Mouse (Mus musculus) CH12.LX (cell line): ENCODE results near the gene Rgs19. TPM values are rescaled to one million over a fixed set of nuclear protein-coding genes. Genes with fewer than 3 reads are reported as not detected.

Source experiments
- DNase-seq: peaks from one replicate; pipeline ENCODE4 v3.0.0-alpha.2; 2013; ENCODE audit errors: extremely low read depth
- H3K27ac ChIP-seq: 2 replicates; pipeline ENCODE4 v1.5.1; 2012; ENCODE audit warnings: low read depth, mild to moderate bottlenecking, control low read depth, moderate library complexity; ENCODE audit not compliant: insufficient read depth
- H3K27me3 ChIP-seq: replicated peaks from 2 replicates; pipeline ENCODE3; 2012; ENCODE audit warnings: inconsistent platforms
- H3K36me3 ChIP-seq, 2 experiments: replicated peaks in 1 of 2; 2 replicates each; pipeline versions ENCODE3 to v1.6.1; 2012; ENCODE audit warnings: inconsistent platforms in 1 of 2, low read length in 1 of 2, mild to moderate bottlenecking in 1 of 2, mixed read lengths in 1 of 2, moderate library complexity in 1 of 2; ENCODE audit not compliant: control insufficient read depth in 1 of 2, insufficient read depth in 1 of 2
- H3K4me1 ChIP-seq, 2 experiments: 2 replicates each; pipeline ENCODE4 v1.6.1; 2012; ENCODE audit warnings: inconsistent platforms in 1 of 2, moderate library complexity in 1 of 2; ENCODE audit not compliant: insufficient read depth in 2 of 2, control insufficient read depth in 1 of 2
- H3K4me2 ChIP-seq: 2 replicates; pipeline ENCODE4 v1.6.1; 2012; ENCODE audit warnings: low read depth, mild to moderate bottlenecking, control low read depth; ENCODE audit not compliant: poor library complexity, insufficient read depth, severe bottlenecking
- H3K4me3 ChIP-seq, 3 experiments: fragments of 150-350 bp in 1 of 3; sonication (generic) in 1 of 3; replicated peaks in 1 of 3; 2 replicates each; pipeline versions ENCODE3 to v1.5.1; 2011 to 2012; ENCODE audit warnings: low read depth in 2 of 3, low read length in 2 of 3, mild to moderate bottlenecking in 2 of 3, moderate library complexity in 2 of 3, control low read depth in 1 of 3, improper control_type of control experiment in 1 of 3, inconsistent platforms in 1 of 3, mixed read lengths in 1 of 3; ENCODE audit not compliant: poor library complexity in 1 of 3
- H3K79me2 ChIP-seq: replicated peaks from 2 replicates; pipeline ENCODE4 v1.6.1; 2012; ENCODE audit warnings: mild to moderate bottlenecking, moderate library complexity; ENCODE audit not compliant: control insufficient read depth, poor library complexity, insufficient read depth, severe bottlenecking; ENCODE audit errors: extremely low read depth
- H3K9ac ChIP-seq: 2 replicates; pipeline ENCODE4 v1.6.1; 2012; ENCODE audit warnings: low read depth, mild to moderate bottlenecking, control low read depth, moderate library complexity; ENCODE audit not compliant: insufficient read depth
- H3K9me3 ChIP-seq: replicated peaks from 2 replicates; pipeline ENCODE3; 2012; ENCODE audit warnings: low read length, inconsistent platforms, mixed read lengths
- BHLHE40 ChIP-seq: IDR thresholded peaks from 2 replicates; pipeline ENCODE4 v1.6.1; 2011; ENCODE audit warnings: mild to moderate bottlenecking, low read depth, low read length, improper control_type of control experiment
- CHD1 ChIP-seq: IDR thresholded peaks from 2 replicates; pipeline ENCODE4 v1.6.1; 2012; ENCODE audit warnings: low read depth, low read length, improper control_type of control experiment, inconsistent platforms
- CHD2 ChIP-seq: IDR thresholded peaks from 2 replicates; pipeline ENCODE4 v1.6.1; 2011; ENCODE audit warnings: low read length, improper control_type of control experiment
- CTCF ChIP-seq, 2 experiments: IDR thresholded peaks in 1 of 2; conservative IDR thresholded peaks in 1 of 2; 2 replicates each; pipeline ENCODE4 v1.5.1; 2011 to 2012; ENCODE audit warnings: low read depth in 2 of 2, low read length in 2 of 2, improper control_type of control experiment in 1 of 2, inconsistent platforms in 1 of 2, mild to moderate bottlenecking in 1 of 2, moderate library complexity in 1 of 2
- E2F4 ChIP-seq: IDR thresholded peaks from 2 replicates; pipeline ENCODE4 v1.6.1; 2011; ENCODE audit warnings: low read depth, low read length, improper control_type of control experiment; ENCODE audit not compliant: insufficient replicate concordance
- ELF1 ChIP-seq: IDR thresholded peaks from 2 replicates; pipeline ENCODE4 v1.6.1; 2014; ENCODE audit warnings: low read depth, mild to moderate bottlenecking, inconsistent platforms, low read length, improper control_type of control experiment
- EP300 ChIP-seq: IDR thresholded peaks from 2 replicates; pipeline ENCODE4 v1.6.1; 2011; ENCODE audit warnings: low read length, improper control_type of control experiment
- ETS1 ChIP-seq: conservative IDR thresholded peaks from 2 replicates; pipeline ENCODE4 v1.6.1; 2012; ENCODE audit warnings: low read depth, mild to moderate bottlenecking, inconsistent platforms, low read length, improper control_type of control experiment, moderate library complexity
- GABPA ChIP-seq: IDR thresholded peaks from 2 replicates; pipeline ENCODE4 v1.6.1; 2012; ENCODE audit warnings: low read depth, low read length, improper control_type of control experiment, inconsistent platforms; ENCODE audit not compliant: insufficient replicate concordance
- HCFC1 ChIP-seq: IDR thresholded peaks from 2 replicates; pipeline ENCODE4 v1.6.1; 2012; ENCODE audit warnings: low read depth, mild to moderate bottlenecking, inconsistent platforms, low read length, improper control_type of control experiment
- IRF4 ChIP-seq: IDR thresholded peaks from 2 replicates; pipeline ENCODE4 v1.6.1; 2014; ENCODE audit warnings: low read depth, mild to moderate bottlenecking, inconsistent platforms, low read length, improper control_type of control experiment
- JUN ChIP-seq: IDR thresholded peaks from 2 replicates; pipeline ENCODE4 v1.6.1; 2011; ENCODE audit warnings: low read depth, mild to moderate bottlenecking, low read length, improper control_type of control experiment, moderate library complexity; ENCODE audit not compliant: insufficient read depth
- JUND ChIP-seq: conservative IDR thresholded peaks from 2 replicates; pipeline ENCODE4 v1.6.1; 2011; ENCODE audit warnings: low read depth, low read length, improper control_type of control experiment
- KAT2A ChIP-seq: IDR thresholded peaks from 2 replicates; pipeline ENCODE4 v1.6.1; 2012; ENCODE audit warnings: low read length, improper control_type of control experiment, inconsistent platforms; ENCODE audit not compliant: insufficient replicate concordance
- MAFK ChIP-seq: IDR thresholded peaks from 2 replicates; pipeline ENCODE4 v1.6.1; 2011; ENCODE audit warnings: low read length, improper control_type of control experiment; ENCODE audit not compliant: insufficient replicate concordance
- MAX ChIP-seq: IDR thresholded peaks from 2 replicates; pipeline ENCODE4 v1.6.1; 2011; ENCODE audit warnings: low read length, improper control_type of control experiment
- MAZ ChIP-seq: IDR thresholded peaks from 2 replicates; pipeline ENCODE4 v1.6.1; 2012; ENCODE audit warnings: low read depth, mild to moderate bottlenecking, inconsistent platforms, low read length, improper control_type of control experiment, moderate library complexity
- MEF2A ChIP-seq: IDR thresholded peaks from 2 replicates; pipeline ENCODE4 v1.6.1; 2014; ENCODE audit warnings: low read depth, mild to moderate bottlenecking, inconsistent platforms, low read length, improper control_type of control experiment, borderline replicate concordance
- MXI1 ChIP-seq: IDR thresholded peaks from 2 replicates; pipeline ENCODE4 v1.6.1; 2011; ENCODE audit warnings: mild to moderate bottlenecking, low read depth, low read length, improper control_type of control experiment
- MYC ChIP-seq: IDR thresholded peaks from 2 replicates; pipeline ENCODE4 v1.6.1; 2011; ENCODE audit warnings: low read depth, mild to moderate bottlenecking, improper control_type of control experiment, low read length
- NELFE ChIP-seq: IDR thresholded peaks from 2 replicates; pipeline ENCODE4 v1.6.1; 2011; ENCODE audit warnings: low read depth, low read length, improper control_type of control experiment
- NRF1 ChIP-seq: IDR thresholded peaks from 2 replicates; pipeline ENCODE4 v1.6.1; 2014; ENCODE audit warnings: low read depth, mild to moderate bottlenecking, inconsistent platforms, low read length, improper control_type of control experiment, moderate library complexity
- PAX5 ChIP-seq: IDR thresholded peaks from 2 replicates; pipeline ENCODE4 v1.6.1; 2012; ENCODE audit warnings: low read length, inconsistent platforms, mixed read lengths
- POLR2A ChIP-seq: IDR thresholded peaks from 2 replicates; pipeline ENCODE4 v1.6.1; 2011; ENCODE audit warnings: low read depth, mild to moderate bottlenecking, improper control_type of control experiment, low read length
- POLR2AphosphoS2 ChIP-seq: IDR thresholded peaks from 2 replicates; pipeline ENCODE4 v1.6.1; 2011; ENCODE audit warnings: low read depth, low read length, improper control_type of control experiment
- RAD21 ChIP-seq: IDR thresholded peaks from 2 replicates; pipeline ENCODE4 v1.6.1; 2011; ENCODE audit warnings: low read depth, mild to moderate bottlenecking, low read length, improper control_type of control experiment, moderate library complexity
- RCOR1 ChIP-seq: conservative IDR thresholded peaks from 2 replicates; pipeline ENCODE4 v1.6.1; 2012; ENCODE audit warnings: low read depth, mild to moderate bottlenecking, inconsistent platforms, low read length, improper control_type of control experiment
- SIN3A ChIP-seq: IDR thresholded peaks from 2 replicates; pipeline ENCODE4 v1.6.1; 2012; ENCODE audit warnings: low read length, improper control_type of control experiment, inconsistent platforms
- SMC3 ChIP-seq: IDR thresholded peaks from 2 replicates; pipeline ENCODE4 v1.6.1; 2011; ENCODE audit warnings: low read depth, low read length, improper control_type of control experiment
- TBP ChIP-seq: conservative IDR thresholded peaks from 2 replicates; pipeline ENCODE4 v1.6.1; 2011; ENCODE audit warnings: low read depth, low read length, improper control_type of control experiment
- TCF12 ChIP-seq: IDR thresholded peaks from 2 replicates; pipeline ENCODE4 v1.6.1; 2014; ENCODE audit warnings: low read depth, mild to moderate bottlenecking, inconsistent platforms, low read length, improper control_type of control experiment
- UBTF ChIP-seq: IDR thresholded peaks from 2 replicates; pipeline ENCODE4 v1.6.1; 2012; ENCODE audit warnings: low read depth, mild to moderate bottlenecking, inconsistent platforms, low read length, improper control_type of control experiment, moderate library complexity
- USF1 ChIP-seq: IDR thresholded peaks from 2 replicates; pipeline ENCODE4 v1.6.1; 2014; ENCODE audit warnings: low read depth, mild to moderate bottlenecking, inconsistent platforms, low read length, improper control_type of control experiment
- USF2 ChIP-seq: conservative IDR thresholded peaks from 2 replicates; pipeline ENCODE4 v1.6.1; 2011; ENCODE audit warnings: low read depth, low read length, improper control_type of control experiment
- ZC3H11A ChIP-seq: IDR thresholded peaks from 2 replicates; pipeline ENCODE4 v1.6.1; 2012; ENCODE audit warnings: low read depth, mild to moderate bottlenecking, inconsistent platforms, low read length, improper control_type of control experiment
- ZMIZ1 ChIP-seq: IDR thresholded peaks from 2 replicates; pipeline ENCODE4 v1.6.1; 2012; ENCODE audit warnings: low read depth, mild to moderate bottlenecking, inconsistent platforms, low read length, improper control_type of control experiment
- ZNF384 ChIP-seq: IDR thresholded peaks from 2 replicates; pipeline ENCODE4 v1.6.1; 2012; ENCODE audit warnings: low read depth, low read length, improper control_type of control experiment, inconsistent platforms
- dilution Hi-C: fragments of 300-500 bp; cut with MboI; formaldehyde crosslinking; loops from 2 replicates; pipeline ENCODE4 v1.14.3; 2020; ENCODE audit warnings: low sequenced_read_pairs; ENCODE audit not compliant: extremely low pct_unique_long_range_greater_than_20kb, extremely low pct_ligation_motif_present
- in situ Hi-C: fragments of 300-500 bp; cut with MboI; formaldehyde crosslinking; loops from 3 replicates; pipeline ENCODE4 v1.14.3; 2019; ENCODE audit warnings: low sequenced_read_pairs, low pct_ligation_motif_present, low pct_unique_long_range_greater_than_20kb, mixed read lengths
- polyA plus RNA-seq: library from polyadenylated mRNA; unstranded; fragments of >175 nt; gene quantifications from 2 replicates; pipeline ENCODE4 v1.2.1, GENCODE M21; 2012; ENCODE audit warnings: low read depth; ENCODE audit not compliant: insufficient read length
- total RNA-seq, 2 experiments: library from RNA; depleted of rRNA; stranded (reverse); fragments of 300-350 nt in 1 of 2; fragments of >200 nt in 1 of 2; gene quantifications; 2 replicates each; pipeline ENCODE4 v1.2.3; 2012 to 2014

Rgs19 gene
- total RNA-seq (2012; rRNA removed) (67.0 and 75.4 TPM in 2 replicates), total RNA-seq (2014; rRNA removed) (40.2 and 50.2 TPM in 2 replicates), polyA plus RNA-seq (155 and 159 TPM in 2 replicates)

DNA sequence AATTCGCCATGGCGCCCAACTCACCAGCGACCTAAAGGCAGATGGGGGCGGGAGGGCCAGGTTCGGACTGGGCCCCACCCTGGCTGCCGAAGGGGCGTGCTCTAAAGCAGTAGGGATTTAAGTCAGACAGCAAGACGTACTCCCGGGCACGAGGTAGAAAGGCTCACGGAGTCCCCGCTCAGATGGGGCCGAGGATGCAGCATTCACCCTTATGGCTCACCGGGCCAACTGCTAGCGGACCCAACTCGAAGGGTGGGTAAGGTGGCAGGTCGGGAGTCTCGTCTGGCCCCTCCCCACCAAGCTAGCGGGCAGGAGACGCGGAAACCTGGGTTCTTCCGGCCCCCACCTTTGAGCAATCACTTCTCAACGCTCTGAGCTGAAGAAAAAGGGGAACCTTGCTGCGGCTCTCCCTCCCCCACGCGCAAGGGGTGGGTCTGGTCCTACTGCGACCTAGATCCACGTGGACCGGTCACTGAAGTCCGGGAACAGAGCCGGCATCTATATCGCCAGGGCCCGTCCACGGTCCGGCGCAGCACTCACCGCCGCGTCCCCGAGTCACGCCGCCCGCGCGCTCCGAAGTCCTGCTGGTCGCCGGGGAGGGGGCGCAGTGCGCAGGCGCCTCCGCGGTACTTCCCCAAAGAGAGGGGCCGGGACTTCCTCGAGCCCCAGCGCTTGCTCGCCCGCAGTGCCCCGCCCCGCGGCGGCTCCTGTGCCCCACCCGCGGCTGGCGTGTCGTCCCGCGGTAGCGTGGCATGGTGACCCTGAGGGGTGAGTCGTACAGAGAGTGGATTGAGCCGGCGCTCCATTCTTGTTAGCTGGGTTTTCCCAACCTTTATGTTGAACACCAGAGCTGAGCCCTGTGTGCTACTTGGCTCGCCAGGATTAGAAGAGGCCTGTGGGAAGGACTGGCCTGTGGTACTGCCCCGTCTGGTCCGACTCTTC lies at the start of gene Rgs19:
Rgs19 (minus strand) TSS at position 639 of the 942 bp plus-strand sequence.
- dilution Hi-C loops (no loop called here), in situ Hi-C loops (loop anchor here (10.0 kb wide), 2 partner anchors 79 to 289 kb away; no protein-coding TSS in a partner anchor)
- Histone ChIP-seq H3K9me3 (no peaks in the 10 kb centered on the region), H3K4me3 (peak within 1 kb of the TSS; percentile 71 to 78 (median 72)), H3K36me3 (peaks cover 17 to 32% of the 10 kb centered on the region in 2 experiments), H3K4me1 (peaks cover 28 to 62% of the 10 kb centered on the region in 2 experiments), H3K9ac (peak within 1 kb of the TSS; percentile 78), H3K27ac (peak within 1 kb of the TSS; percentile 69), H3K4me2 (peak within 1 kb of the TSS; percentile 90), H3K79me2 (peaks cover 20% of the 10 kb centered on the region), H3K27me3 (no peaks in the 10 kb centered on the region)
- DNase-seq, result peak; percentile 84
- TF ChIP-seq JUN, result no peak
- TF ChIP-seq JUND, result no peak
- TF ChIP-seq SIN3A, result peak; percentile 73; the same call in 1 of the 2 replicates
- peak; percentile 92 for TF ChIP-seq MXI1
- no peak for TF ChIP-seq E2F4
- TF ChIP-seq UBTF, result no peak
- TF ChIP-seq MAFK, result no peak
- no peak; the same call in 1 of the 2 replicates for TF ChIP-seq MAX
- TF ChIP-seq SMC3, result no peak
- peak; percentile 11; the same call in 1 of the 2 replicates for TF ChIP-seq IRF4
- peak; percentile 10 for TF ChIP-seq MEF2A
- TF ChIP-seq MYC, result peak; percentile 57; the same call in 1 of the 2 replicates
- TF ChIP-seq TCF12, result peak; percentile 74
- no peak for TF ChIP-seq PAX5
- no peak for TF ChIP-seq USF1
- TF ChIP-seq USF2, result no peak
- peak; percentile 93 for TF ChIP-seq MAZ
- TF ChIP-seq ZNF384, result no peak
- TF ChIP-seq ZC3H11A, result no peak
- 0 out of 2 replicates have a peak, but pooled peaks have one; percentile 68 for TF ChIP-seq ZMIZ1
- no peak for TF ChIP-seq CHD1
- no peak for TF ChIP-seq RCOR1
- TF ChIP-seq EP300, result no peak
- TF ChIP-seq GABPA, result no peak
- TF ChIP-seq NRF1, result peak; percentile 92
- TF ChIP-seq POLR2AphosphoS2, result peak; percentile 54; the same call in 1 of the 2 replicates
- TF ChIP-seq KAT2A, result 0 out of 2 replicates have a peak, but pooled peaks have one; percentile 13
- TF ChIP-seq BHLHE40, result peak; percentile 38
- no peak for TF ChIP-seq RAD21
- TF ChIP-seq POLR2A, result peak; percentile 91
- 0 out of 2 replicates have a peak, but pooled peaks have one; percentile 63 for TF ChIP-seq CHD2
- TF ChIP-seq HCFC1, result peak; percentile 41
- peak; percentile 48; the same call in 1 of the 2 replicates for TF ChIP-seq TBP
- TF ChIP-seq CTCF (conservative IDR thresholded peaks at IDR 0.05 in 1 of 2, IDR thresholded peaks at IDR 0.05 in 1 of 2; ENCODE audit: low read depth in 2 of 2, low read length in 2 of 2), result no peak
- TF ChIP-seq NELFE, result peak; percentile 89
- peak; percentile 66; the same call in 1 of the 2 replicates for TF ChIP-seq ELF1
- no peak for TF ChIP-seq ETS1
